Mouse (Mus musculus) heart, postnatal 25 days (tissue): ENCODE results near the gene Porcn. TPM values are rescaled to one million over a fixed set of nuclear protein-coding genes. Genes with fewer than 3 reads are reported as not detected.
A peak's percentile ranks its signal among the peaks of the same experiment; 100 is the strongest.

Source experiments
- DNase-seq: peaks from one replicate; pipeline ENCODE4 v3.0.0; 2022; ENCODE audit warnings: low spot score
- intact Hi-C: fragments of 180-260 bp; cut with DNase I; formaldehyde crosslinking; loops from one replicate; pipeline ENCODE4 v1.15.1; 2025
- total RNA-seq, 2 experiments: library from RNA; stranded (reverse); gene quantifications; 2 replicates each; pipeline ENCODE4 v1.2.3; 2021

The Porcn gene
- 1 to 10 TPM; 1.9 to 2.6 TPM for total RNA-seq

DNA sequence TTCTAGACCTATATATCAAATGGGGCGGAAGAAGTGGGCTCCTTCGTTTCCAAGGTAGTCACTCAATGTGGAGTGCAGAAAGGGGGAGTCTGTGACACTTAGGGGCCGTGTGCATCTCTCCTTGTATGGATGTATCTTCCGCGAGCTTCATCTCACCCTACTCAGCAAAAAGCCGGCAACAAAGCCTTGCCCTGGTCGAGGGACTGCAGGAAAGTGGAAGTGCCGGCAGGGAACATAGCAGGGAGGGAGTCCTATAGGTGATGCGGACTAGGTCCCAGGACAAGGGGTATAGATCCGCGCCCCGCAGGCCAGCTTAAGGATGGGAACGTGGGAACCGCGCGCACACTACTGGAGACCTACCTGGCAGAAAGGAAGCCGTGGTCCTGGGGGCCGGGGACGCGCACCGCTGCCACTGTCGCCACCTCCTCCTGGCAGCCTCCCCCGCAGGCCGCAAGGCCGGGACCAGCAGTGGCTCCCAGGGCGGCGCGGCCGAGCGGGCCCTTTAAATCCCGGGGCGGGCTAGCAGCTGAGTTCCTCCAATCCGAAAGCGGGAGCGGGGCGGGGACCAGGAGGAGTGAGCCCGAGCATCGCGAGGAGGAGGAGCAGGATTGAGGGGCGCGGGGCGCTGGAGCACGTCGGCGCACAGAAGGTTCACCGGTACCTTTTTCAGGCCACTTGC, at the start of gene Porcn:
TSS of gene Porcn (minus strand) at position 511 of the 679 bp plus-strand sequence.
- intact Hi-C loops, result no loop called here
- DNase-seq, result peak; percentile 76

DNA sequence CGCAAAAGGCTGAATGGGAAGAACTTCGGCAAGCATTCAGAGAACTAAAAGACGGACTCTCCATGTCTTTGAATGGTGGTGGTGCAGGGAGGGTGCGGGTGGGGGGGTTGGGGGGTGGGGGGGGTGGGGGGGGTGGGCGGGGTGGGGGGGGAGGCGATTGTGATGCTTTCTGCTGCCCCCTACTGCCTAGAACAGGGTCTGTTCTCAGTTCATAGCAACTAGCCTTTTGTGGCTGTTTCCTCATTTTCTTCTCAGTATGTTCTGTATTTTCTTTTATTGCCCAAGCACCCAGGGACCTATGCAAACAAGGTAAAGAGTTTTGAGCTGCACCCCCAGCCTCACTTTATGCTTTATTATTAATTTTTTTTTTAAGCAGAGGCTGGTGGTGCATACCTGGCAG, 49.5 kb upstream of the Porcn start:
- no peak for DNase-seq
- intact Hi-C loops, result no loop called here

DNA sequence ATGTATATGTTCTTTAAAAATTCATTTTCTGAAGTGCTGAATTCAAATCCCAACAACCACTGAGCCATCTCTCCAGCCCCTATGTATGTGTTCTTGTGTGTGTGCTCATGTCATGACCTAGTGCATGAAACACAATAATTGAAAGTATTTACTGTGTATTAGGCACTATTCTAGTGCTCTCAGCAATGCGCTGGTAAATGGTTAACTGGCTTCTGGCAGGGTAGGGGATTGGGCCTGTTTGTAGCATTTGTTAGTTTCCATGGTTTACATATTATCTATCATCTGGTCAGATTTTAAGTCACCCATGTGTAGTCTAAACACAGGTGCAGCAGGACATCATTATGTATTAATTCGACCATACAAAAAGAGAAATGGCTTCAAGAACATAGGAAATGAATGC, 47.4 kb upstream of the Porcn start:
- DNase-seq, result no peak
- intact Hi-C loops, result no loop called here

DNA sequence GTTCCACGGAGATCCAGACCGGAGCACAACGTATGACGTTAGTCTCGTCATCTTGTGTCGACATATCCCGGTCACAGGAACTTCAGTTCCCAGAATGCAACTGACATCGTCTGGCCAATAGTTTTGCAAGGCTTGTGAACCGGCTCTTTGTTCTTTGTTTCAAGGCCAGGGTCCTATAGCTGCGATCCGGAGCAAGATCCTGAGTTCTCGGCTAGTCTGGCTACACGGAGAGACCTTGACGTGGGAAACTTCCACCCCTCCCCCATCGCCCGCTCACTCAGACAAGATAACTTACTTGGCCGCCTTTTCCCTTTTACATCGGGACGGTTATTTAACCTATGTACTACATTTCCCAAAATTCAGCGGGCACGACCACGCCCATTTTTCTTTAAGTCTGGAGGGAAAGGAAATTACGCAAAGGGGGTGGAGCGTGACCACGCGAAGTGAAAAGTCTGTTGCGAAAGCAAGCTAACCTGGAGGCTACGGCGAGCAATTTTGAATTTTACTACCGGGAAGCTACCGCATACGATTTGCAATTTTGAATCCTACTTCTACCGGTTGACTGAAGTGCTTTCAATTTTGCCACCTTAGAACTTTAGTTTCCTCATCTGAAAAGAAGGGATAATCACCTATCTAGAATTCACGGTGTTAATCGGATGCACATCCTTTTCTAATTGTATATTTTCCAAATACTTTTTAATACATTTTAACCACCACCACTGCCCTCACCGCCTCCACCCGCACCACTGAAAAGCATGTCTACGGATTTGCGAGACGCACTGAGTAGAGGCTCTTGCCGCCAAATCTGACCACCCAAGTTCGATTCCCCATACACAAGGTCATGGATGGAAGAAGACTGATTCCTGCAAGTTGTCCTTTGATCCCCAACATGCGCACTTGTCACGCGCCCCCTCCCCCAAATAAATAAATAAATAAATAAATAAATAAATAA, 46.3 kb upstream of the Porcn start, which contains the start of gene Ftsj1:
TSS of gene Ftsj1 (minus strand) at position 73 of the 952 bp plus-strand sequence.
- peak; percentile 74 for DNase-seq
- intact Hi-C loops, result no loop called here

- intact Hi-C loops, result no loop called here
- DNase-seq, result no peak
Measured at GRCm38 (mm10) chrX:8251789-8252333, 45.5 kb upstream of the Porcn start.

GRCm38 (mm10) chrX:8248542-8249120, 42.3 kb upstream of the Porcn start:
- intact Hi-C loops, result loop anchor here (10.0 kb wide), 1 partner anchor 174 kb away; the partner anchor contains the start of gene Suv39h1
- no peak for DNase-seq

DNA sequence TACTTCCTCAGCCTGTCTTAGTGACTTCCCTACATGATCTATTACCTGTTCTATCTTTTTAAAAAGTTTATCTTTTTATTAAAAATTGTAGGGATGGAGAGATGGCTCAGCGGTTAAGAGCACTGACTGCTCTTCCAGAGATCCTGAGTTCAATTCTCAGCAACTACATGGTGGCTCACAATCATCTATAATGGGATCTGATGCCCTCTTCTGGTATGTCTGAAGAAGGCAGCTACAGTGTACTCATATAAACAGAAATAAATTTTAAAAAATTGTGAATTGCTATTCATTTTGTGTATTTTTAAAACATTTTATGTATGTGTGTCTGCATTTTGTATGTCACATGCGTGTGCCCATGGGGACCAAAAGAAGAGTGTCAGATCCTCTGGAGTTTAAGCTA, 41.4 kb upstream of the Porcn start:
- intact Hi-C loops, result loop anchor here (10.0 kb wide), 1 partner anchor 173 kb away; the partner anchor contains the start of gene Suv39h1

GRCm38 (mm10) chrX:8238804-8239395, 32.6 kb upstream of the Porcn start:
- DNase-seq, result no peak
- intact Hi-C loops, result no loop called here

More for the DNA sequence above, 41.4 kb upstream of the Porcn start:
- no peak for DNase-seq

DNA sequence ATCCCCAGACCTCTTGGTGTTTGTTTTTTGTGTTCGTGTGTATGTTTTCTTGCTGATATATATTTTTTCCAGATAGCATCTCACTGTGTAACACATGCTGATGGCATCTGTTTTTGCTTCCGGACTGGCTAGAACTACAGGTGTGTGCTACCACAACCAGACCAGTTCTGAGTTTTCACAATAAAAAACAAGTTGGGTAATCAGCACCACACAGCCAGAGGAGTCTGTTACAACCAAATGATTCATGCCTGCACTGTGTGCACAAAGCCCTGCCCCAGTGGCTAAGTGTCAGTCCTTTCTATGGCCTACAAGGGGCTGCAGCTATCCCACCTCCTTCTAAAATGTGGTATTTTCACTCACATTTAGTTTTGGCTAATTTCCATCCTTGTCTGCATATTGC, 30.4 kb upstream of the Porcn start:
- intact Hi-C loops, result no loop called here
- no peak for DNase-seq

DNA sequence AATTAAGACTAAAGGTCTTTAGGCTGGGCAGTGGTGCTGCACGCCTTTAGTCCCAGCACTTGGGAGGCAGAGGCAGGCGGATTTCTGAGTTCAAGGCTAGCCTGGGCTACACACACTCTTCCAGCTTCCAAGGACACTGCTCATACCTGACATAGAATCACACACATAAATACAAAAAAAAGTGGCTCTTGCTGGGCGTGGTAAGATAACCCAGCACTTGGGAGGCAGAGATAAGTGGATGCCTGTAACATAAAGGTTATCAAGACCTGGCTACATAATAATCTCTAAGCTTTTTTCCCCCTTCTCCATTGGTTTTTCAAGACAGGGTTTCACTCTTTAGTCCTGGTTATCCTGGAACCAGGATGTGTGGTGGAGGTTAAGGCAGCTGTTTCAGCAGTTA, 27.3 kb upstream of the Porcn start:
- intact Hi-C loops, result no loop called here
- no peak for DNase-seq

- no peak for DNase-seq
- intact Hi-C loops, result no loop called here
Measured at GRCm38 (mm10) chrX:8230272-8230671, 23.9 kb upstream of the Porcn start.

- DNase-seq, result no peak
- intact Hi-C loops, result no loop called here
Measured at GRCm38 (mm10) chrX:8223473-8223872, 17.1 kb upstream of the Porcn start.

GRCm38 (mm10) chrX:8222678-8223421, 16.5 kb upstream of the Porcn start:
- intact Hi-C loops, result no loop called here
- DNase-seq, result no peak

GRCm38 (mm10) chrX:8222296-8222677, 16.0 kb upstream of the Porcn start:
- intact Hi-C loops, result no loop called here
- DNase-seq, result no peak

GRCm38 (mm10) chrX:8219651-8220050, 13.3 kb upstream of the Porcn start:
- intact Hi-C loops, result no loop called here
- DNase-seq, result no peak

DNA sequence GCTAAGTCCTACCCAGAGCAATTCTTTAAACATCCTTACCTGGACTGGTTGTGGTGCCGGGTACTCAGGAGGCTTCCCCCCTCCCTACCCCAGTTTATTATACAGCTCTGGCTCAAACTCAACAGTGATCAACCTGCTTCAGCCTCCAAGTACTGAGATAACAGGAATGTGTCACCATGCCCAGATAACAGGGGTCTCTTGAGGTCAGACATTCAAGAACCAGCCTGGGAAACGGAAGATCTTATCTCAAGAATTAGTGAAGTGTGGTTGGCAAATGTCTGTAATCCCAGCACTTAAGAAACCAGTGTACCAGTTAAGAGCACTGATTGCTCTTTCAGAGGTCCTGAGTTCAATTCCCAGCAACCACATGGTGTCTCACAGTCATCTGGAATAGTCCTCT, 11.8 kb upstream of the Porcn start:
- DNase-seq, result no peak
- intact Hi-C loops, result no loop called here

DNA sequence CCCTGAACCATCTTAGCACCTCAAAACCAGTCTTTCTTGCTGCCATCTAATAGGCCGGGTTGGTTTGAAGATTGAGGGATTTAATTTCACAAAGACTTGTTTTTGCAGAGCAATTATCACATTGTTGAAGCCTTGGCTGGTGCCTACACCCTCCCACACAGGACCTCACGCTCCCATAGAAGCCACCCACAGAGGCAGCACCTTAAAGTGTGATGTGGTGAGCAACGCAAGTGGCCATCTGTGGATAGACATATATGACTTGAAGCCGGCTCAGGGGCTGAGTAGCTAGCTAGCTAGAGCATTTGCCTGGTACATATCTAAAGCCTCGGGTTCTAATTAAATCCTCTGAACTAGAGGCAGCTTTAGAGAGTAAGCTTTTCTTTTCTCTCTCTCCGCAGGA, 11.1 kb upstream of the Porcn start:
- no peak for DNase-seq
- intact Hi-C loops, result no loop called here

DNA sequence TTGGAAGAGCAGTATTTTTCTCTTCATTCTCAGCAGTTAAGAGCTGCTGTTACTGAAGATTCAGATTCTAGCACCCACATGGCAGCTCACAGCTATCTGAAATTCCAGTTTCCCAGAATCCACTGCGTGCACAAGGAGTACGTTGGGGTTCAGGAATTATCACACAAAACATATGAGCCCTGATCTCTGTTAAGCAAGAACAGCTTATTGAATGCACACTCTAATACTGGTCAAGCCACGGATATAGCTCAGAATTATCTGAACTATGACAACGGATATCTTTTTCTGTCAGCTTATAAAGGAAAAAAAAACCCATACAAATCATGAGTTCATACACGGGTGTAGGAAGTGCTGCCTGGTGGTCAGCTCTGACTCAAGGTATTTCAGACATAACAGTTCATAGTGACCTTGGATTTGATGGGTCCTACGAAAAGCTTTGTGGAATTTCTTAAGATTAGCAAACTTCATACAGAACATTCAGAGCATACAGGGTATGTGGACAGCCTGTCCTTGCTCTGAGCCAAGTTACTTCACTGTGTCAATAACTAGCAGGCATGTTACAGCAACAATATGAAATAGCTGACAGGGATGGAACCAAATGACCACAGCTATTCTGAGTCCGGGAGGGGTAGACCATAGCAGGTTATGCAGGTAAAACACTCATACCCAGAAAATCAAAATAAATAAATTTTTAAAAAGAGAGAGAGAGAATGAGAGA, 5.3 kb upstream of the Porcn start:
- intact Hi-C loops, result no loop called here
- no peak for DNase-seq

- intact Hi-C loops, result no loop called here
- DNase-seq, result no peak
Measured at GRCm38 (mm10) chrX:8209720-8210119, 3.4 kb upstream of the Porcn start.
